Mouse (Mus musculus) cerebellum, adult 2 months (tissue): ENCODE data around the gene Plekha5.

Source experiments
- CTCF ChIP-seq: fragments of 200-500 bp; IDR thresholded peaks from 2 replicates; pipeline ENCODE4 v1.5.1; 2011; ENCODE audit warnings: low read depth, mild to moderate bottlenecking, control low read depth, low read length, moderate library complexity, borderline replicate concordance; ENCODE audit not compliant: insufficient read depth
- POLR2A ChIP-seq: fragments of 200-500 bp; IDR thresholded peaks from 2 replicates; pipeline ENCODE4 v1.6.1; 2011; ENCODE audit warnings: low read length, control low read depth, borderline replicate concordance; ENCODE audit not compliant: insufficient read depth

- TF ChIP-seq CTCF (no peak), POLR2A (no peak)
Measured at GRCm38 (mm10) chr6:140570152-140570551, 146.3 kb downstream of the Plekha5 start.
